Mouse (Mus musculus) cerebellum, postnatal 4 days (tissue): ENCODE data around the gene Dnah8.

Experiments
- DNase-seq, 2 experiments: peaks; one replicate each; pipeline ENCODE4 v3.0.0; 2022; ENCODE audit warnings: low spot score in 2 of 2, mixed read lengths in 1 of 2

Gene Dnah8

DNA sequence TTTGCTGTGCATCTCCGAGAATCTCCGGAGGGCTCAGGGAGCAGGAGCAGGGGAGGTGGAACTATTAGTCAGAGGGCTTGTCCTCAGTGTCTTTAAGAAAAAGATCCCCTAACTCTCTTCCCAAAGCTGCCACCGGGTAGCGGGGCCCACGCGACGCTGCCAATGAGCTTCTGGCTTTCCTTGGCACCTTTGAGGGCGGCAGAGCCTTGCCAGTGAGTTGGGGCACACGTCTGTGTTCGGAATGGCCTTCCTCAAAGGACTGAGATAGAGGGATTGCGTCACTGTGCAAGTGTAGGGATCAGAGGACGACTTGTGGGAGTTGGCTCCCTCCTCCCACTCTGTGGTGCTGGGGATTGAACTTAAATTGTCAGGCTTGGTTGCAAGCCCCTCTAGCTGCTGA, 125.2 kb downstream of the Dnah8 start:
- DNase-seq: no peak

DNA sequence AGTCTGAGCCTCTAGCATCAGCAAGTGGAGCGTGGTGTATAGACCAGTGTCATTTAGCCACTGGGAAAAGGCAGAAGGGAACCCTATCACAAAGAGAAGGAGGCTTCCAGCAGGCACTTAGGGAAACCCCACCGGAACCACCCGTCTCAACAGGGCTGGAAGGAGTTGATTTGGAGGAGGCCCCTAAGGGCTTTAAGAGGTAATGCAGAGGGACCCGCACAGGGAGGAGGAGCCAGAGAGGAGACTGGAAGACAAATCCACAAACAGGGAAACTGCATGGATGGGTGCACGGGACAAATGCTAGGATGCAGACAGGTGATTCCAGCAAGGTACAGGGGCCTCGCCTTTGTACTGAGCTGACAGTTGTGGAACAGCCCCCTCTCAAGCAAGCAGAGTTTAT, 126.1 kb downstream of the Dnah8 start:
- DNase-seq: no peak

DNA sequence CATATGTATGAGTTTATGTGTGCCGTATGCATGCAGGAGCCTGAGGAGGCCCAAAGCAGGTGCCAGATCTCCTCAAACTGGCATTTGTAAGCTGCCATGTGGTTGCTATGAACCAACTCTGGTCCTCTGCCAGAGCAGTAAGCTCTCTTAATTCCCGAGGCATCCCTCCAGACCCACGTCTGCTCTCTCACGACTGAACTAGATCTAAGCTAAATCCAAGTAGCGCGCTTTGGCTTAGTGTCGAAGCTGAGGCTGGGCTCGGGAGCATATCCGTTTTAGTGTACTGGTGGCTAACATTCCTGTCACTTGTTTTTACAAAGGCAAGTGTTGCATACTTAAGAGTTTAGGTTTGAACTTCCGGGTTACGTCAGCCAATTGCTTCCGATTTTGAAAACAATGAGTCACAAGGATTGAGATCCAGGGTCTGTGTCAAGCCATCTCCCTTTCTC, 128.2 kb downstream of the Dnah8 start:
- DNase-seq: peak in 1 of 2 experiments; percentile 60

GRCm38 (mm10) chr17:30753201-30753600, 129.0 kb downstream of the Dnah8 start:
- no peak for DNase-seq

DNA sequence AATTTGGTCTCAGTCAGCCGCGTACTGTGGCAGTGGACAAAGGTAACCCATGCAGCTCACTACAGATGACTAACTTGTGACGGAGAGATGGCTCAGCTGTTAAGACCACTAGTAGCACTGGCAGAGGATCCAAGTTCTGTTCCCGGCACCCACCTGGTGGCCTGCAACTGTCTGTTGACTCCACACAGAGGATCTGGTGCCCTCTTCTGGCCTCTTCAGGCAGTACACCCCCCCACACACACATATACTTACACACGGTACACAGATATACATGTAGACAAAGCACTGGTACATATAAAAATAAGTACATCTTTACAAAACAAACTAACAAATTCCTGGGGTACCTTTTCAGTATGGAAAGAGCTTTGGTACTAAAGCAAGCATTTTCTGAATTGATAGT, 132.6 kb downstream of the Dnah8 start:
- DNase-seq: no peak

DNA sequence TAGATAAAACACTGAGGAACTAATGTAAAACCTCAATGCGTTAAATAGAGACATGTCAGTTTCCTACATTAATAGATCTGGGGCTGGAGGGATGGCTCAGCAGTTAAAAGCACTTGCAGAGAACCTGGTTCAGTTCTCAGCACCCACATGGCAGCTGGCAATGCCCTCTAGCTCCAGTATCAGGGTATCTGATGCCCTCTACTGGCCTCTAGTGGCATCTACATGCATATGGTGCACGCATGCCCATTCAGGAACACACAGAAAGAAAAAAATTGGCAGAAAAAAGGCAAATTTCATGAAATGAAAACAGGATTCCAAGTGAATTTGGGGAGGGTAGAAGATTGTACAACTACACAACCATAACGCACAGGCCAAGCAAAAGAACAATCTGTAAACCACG, 136.2 kb downstream of the Dnah8 start:
- DNase-seq: no peak

GRCm38 (mm10) chr17:30764276-30764675, 140.1 kb downstream of the Dnah8 start:
- DNase-seq: no peak

DNA sequence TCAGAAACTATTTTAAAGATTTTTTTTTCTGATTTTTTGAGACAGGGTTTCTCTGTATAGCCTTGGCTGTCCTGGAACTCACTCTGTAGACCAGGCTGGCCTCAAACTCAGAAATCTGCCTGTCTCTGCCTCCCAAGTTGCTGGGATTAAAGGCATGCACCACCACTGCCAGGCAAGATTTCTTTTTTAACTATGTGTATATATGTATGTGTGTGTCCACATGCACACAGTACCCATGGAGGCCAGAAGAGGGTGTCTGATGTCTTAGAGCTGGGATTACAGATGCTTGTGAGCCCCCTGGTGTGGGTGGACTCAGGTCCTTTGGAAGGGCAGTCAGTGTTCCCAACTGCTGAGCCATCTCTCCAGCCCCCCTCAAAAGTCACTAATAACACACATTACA, 150.3 kb downstream of the Dnah8 start:
- DNase-seq: no peak

DNA sequence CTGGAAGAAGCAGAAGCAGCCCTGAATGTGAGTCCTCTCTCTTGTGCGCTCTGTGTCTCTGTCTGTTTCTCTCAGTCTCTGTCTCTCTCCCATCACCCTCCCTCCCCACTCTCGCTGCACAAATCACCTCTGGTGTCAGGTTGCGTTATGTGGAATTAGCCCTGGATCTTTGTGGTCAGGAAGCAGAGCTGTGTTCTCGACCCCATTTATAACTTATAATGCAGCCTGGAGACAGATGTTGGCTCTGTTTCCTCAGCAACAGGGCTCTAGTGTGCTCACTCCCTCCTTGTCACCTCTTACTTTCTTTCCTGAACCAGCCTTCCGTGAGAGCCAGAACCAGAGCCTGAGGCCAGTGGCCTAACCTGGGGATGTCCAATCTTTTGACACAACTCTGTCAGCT, 150.9 kb downstream of the Dnah8 start:
- DNase-seq: no peak

DNA sequence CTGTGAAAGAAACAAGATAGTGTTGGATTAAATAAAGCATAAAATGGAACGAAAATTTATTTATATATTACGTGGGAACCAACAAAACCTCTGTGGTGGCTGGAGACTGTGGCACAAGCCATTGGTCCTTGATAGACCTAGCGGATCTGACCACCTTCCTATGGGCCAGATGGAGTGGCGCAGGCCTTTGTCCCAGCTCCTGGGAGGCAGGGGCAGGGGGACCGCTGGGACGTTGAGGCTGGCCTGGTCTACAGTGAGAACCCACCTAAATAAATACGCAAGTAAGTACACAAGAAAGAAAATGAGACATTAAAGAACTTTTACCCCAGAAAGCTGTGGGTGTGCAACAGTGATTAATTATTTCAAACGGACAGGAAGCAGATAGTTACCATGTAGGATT, 156.9 kb downstream of the Dnah8 start:
- no peak for DNase-seq

DNA sequence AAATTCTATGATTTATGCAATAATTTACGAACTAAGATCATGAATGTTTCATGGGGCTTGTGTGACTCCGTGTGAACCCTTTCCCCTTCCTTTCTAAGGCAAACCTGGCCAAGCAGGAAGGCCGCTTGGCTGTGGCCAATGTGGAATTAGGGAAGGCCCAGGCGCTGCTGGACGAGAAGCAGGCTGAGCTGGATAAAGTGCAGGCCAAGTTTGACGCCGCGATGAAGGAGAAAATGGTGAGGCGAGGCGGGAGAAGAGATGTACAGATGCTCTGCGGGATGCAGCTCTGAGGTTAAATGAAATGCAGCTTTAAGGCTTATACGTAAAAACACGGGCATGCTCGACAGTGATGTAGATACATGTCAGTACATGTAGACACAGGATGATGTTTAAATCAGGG, 158.1 kb downstream of the Dnah8 start:
- DNase-seq: no peak

DNA sequence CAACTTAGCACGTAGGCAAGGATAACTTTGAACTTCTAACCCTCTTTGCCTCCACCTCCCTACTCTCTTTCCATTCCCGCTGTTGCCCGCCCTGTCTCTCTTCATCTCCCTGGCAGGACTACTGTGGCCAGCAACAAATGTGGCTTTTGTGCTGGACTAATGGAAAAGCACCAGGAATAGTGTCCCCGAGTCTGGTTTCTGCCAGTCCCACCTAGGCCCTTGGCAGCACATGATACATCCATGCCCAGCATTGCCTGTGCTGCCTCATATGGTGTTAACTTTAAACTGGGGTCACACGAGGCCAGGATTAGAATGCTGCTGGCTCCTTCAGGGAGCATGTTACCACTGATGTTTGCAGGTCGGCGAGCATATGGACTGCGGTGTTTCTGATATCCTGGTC, 164.2 kb downstream of the Dnah8 start:
- no peak for DNase-seq

- DNase-seq: no peak
These were observed 166.7 kb downstream of the Dnah8 start for GRCm38 (mm10) chr17:30790816-30791215.

GRCm38 (mm10) chr17:30792396-30792795, 168.2 kb downstream of the Dnah8 start:
- DNase-seq: no peak

DNA sequence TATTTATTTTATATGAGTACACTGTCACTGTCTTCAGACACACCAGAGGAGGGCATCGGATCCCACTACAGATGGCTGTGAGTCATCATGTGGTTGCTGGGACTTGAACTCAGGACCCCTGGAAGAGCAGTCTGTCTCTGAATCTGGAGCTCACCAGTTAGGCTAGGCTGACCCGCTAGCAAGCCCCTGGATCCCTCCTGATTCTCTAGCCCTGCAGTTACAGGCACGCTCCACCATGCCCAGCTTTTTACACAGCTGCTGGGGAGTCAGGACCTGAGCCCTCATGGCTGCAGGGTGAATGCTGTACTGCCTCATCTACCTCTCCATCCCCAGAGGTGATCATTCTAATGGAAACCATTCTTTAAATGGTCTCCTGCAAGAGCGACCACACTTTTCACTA, 172.5 kb downstream of the Dnah8 start:
- DNase-seq: no peak

DNA sequence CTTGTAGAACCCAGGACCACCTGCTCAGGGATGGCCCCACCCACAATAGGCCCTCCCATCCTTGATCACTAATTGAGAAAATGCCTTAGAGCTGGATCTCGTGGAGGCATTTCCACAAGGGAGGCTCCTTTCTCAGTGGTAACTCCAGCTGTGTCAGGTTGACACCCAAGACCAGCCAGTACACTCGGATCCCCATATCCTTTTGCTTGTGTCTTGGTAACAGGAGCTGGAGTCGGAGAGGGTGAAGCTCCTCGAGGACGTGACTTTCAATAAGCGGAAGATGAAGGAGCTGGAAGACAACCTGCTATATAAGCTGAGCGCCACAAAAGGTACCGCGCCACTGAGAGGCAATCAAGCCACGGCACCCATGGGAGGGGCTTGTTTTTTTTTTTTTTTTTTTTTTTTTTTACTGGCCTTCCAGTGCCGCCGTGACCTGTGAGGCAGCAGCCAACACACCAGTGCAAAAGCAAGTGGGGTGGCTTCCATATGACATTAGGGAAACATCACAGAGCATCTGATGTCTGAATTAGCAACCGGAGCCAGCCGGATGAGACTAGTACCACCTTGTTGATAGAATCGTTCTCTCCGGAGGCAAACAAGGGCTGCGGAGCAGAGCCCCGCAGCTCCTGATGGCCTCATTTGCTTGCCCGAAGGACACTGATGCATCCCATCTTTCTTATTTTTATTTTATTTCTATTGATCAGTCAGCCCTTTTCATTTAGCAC, 176.3 kb downstream of the Dnah8 start:
- no peak for DNase-seq

DNA sequence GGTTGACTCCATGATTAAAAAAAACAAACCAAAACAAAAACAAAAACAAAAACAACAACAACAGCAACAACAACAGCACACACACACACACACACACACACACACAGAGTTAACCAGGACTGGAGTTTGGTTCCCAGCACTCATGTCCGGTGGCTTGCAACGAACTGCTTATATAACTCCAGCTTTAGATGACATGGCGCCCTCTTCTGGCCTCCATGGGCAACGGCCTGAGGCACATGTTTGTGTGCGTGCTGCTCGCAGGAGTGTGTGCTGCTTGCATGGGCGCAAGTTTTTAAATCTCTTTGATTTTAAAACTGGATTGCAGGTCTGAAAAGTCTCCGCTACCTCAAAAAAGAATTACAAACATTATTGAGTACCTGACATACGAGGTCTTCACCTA, 179.5 kb downstream of the Dnah8 start:
- DNase-seq: no peak

DNA sequence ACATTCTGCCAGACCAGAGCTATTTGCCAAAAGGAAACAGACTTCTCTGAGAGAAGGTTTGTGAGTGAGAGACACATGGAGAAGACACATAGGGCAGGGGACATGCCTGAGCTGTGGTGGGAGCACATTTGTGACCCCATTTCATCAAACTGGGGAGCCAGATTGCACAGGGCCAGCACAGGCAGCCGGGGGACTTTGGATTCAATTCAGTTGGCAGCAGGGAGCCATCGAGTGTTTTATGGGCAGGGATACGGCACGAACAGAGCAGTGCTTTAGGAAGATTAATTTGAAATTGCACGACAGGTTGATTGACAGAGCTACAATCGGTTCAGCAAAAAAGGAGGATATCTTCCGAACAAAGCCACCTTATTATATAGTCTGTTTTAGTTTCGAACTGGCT, 180.8 kb downstream of the Dnah8 start:
- DNase-seq: no peak

DNA sequence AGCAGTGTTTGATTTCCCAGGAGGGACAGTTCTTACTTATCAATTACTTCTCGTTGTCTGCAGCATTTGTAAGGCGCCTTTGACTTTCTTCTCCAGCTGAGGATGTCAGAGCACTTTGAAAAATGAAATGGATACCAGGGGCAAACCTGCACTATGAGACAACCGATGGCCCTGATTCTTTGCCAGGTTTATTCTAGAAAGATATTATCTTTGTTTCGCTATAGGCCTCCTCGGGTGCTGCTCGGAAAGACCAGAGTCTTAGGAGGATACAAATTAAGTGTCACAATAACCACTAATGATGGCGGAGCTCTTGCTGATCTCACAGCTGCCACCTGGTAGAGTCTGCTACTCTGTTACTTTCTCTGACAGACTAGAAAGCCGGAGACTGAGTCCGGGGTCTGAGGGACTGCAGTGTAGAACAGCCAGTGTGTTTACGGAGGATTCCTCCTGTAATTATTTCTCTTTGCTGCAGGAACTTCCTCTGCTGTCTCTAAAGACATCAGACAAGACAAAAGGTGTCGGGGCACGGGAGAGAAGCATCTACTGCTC, 181.4 kb downstream of the Dnah8 start:
- no peak for DNase-seq

GRCm38 (mm10) chr17:30808866-30809660, 184.9 kb downstream of the Dnah8 start:
- peak in 1 of 2 experiments; percentile 49 for DNase-seq

- DNase-seq: no peak
These were observed 185.9 kb downstream of the Dnah8 start for GRCm38 (mm10) chr17:30809926-30810660.

- DNase-seq: no peak
These were observed 194.4 kb downstream of the Dnah8 start for GRCm38 (mm10) chr17:30818543-30818942.
